Mouse (Mus musculus) CH12.LX (cell line): ENCODE data around the gene Prrt4. TPM values are rescaled to one million over a fixed set of nuclear protein-coding genes. Genes with fewer than 3 reads are reported as not detected.

Source experiments
- DNase-seq: peaks from one replicate; pipeline ENCODE4 v3.0.0-alpha.2; 2013; ENCODE audit errors: extremely low read depth
- H3K27ac ChIP-seq: 2 replicates; pipeline ENCODE4 v1.5.1; 2012; ENCODE audit warnings: low read depth, mild to moderate bottlenecking, control low read depth, moderate library complexity; ENCODE audit not compliant: insufficient read depth
- H3K27me3 ChIP-seq: replicated peaks from 2 replicates; pipeline ENCODE3; 2012; ENCODE audit warnings: inconsistent platforms
- H3K36me3 ChIP-seq, 2 experiments: replicated peaks in 1 of 2; 2 replicates each; pipeline versions ENCODE3 to v1.6.1; 2012; ENCODE audit warnings: inconsistent platforms in 1 of 2, low read length in 1 of 2, mild to moderate bottlenecking in 1 of 2, mixed read lengths in 1 of 2, moderate library complexity in 1 of 2; ENCODE audit not compliant: control insufficient read depth in 1 of 2, insufficient read depth in 1 of 2
- H3K4me1 ChIP-seq, 2 experiments: 2 replicates each; pipeline ENCODE4 v1.6.1; 2012; ENCODE audit warnings: inconsistent platforms in 1 of 2, moderate library complexity in 1 of 2; ENCODE audit not compliant: insufficient read depth in 2 of 2, control insufficient read depth in 1 of 2
- H3K4me2 ChIP-seq: 2 replicates; pipeline ENCODE4 v1.6.1; 2012; ENCODE audit warnings: low read depth, mild to moderate bottlenecking, control low read depth; ENCODE audit not compliant: poor library complexity, insufficient read depth, severe bottlenecking
- H3K4me3 ChIP-seq, 3 experiments: fragments of 150-350 bp in 1 of 3; sonication (generic) in 1 of 3; replicated peaks in 1 of 3; 2 replicates each; pipeline versions ENCODE3 to v1.5.1; 2011 to 2012; ENCODE audit warnings: low read depth in 2 of 3, low read length in 2 of 3, mild to moderate bottlenecking in 2 of 3, moderate library complexity in 2 of 3, control low read depth in 1 of 3, improper control_type of control experiment in 1 of 3, inconsistent platforms in 1 of 3, mixed read lengths in 1 of 3; ENCODE audit not compliant: poor library complexity in 1 of 3
- H3K79me2 ChIP-seq: replicated peaks from 2 replicates; pipeline ENCODE4 v1.6.1; 2012; ENCODE audit warnings: mild to moderate bottlenecking, moderate library complexity; ENCODE audit not compliant: control insufficient read depth, poor library complexity, insufficient read depth, severe bottlenecking; ENCODE audit errors: extremely low read depth
- H3K9ac ChIP-seq: 2 replicates; pipeline ENCODE4 v1.6.1; 2012; ENCODE audit warnings: low read depth, mild to moderate bottlenecking, control low read depth, moderate library complexity; ENCODE audit not compliant: insufficient read depth
- H3K9me3 ChIP-seq: replicated peaks from 2 replicates; pipeline ENCODE3; 2012; ENCODE audit warnings: low read length, inconsistent platforms, mixed read lengths
- BHLHE40 ChIP-seq: IDR thresholded peaks from 2 replicates; pipeline ENCODE4 v1.6.1; 2011; ENCODE audit warnings: mild to moderate bottlenecking, low read depth, low read length, improper control_type of control experiment
- CHD2 ChIP-seq: IDR thresholded peaks from 2 replicates; pipeline ENCODE4 v1.6.1; 2011; ENCODE audit warnings: low read length, improper control_type of control experiment
- CTCF ChIP-seq, 2 experiments: IDR thresholded peaks in 1 of 2; conservative IDR thresholded peaks in 1 of 2; 2 replicates each; pipeline ENCODE4 v1.5.1; 2011 to 2012; ENCODE audit warnings: low read depth in 2 of 2, low read length in 2 of 2, improper control_type of control experiment in 1 of 2, inconsistent platforms in 1 of 2, mild to moderate bottlenecking in 1 of 2, moderate library complexity in 1 of 2
- ELF1 ChIP-seq: IDR thresholded peaks from 2 replicates; pipeline ENCODE4 v1.6.1; 2014; ENCODE audit warnings: low read depth, mild to moderate bottlenecking, inconsistent platforms, low read length, improper control_type of control experiment
- EP300 ChIP-seq: IDR thresholded peaks from 2 replicates; pipeline ENCODE4 v1.6.1; 2011; ENCODE audit warnings: low read length, improper control_type of control experiment
- ETS1 ChIP-seq: conservative IDR thresholded peaks from 2 replicates; pipeline ENCODE4 v1.6.1; 2012; ENCODE audit warnings: low read depth, mild to moderate bottlenecking, inconsistent platforms, low read length, improper control_type of control experiment, moderate library complexity
- HCFC1 ChIP-seq: IDR thresholded peaks from 2 replicates; pipeline ENCODE4 v1.6.1; 2012; ENCODE audit warnings: low read depth, mild to moderate bottlenecking, inconsistent platforms, low read length, improper control_type of control experiment
- MAX ChIP-seq: IDR thresholded peaks from 2 replicates; pipeline ENCODE4 v1.6.1; 2011; ENCODE audit warnings: low read length, improper control_type of control experiment
- NELFE ChIP-seq: IDR thresholded peaks from 2 replicates; pipeline ENCODE4 v1.6.1; 2011; ENCODE audit warnings: low read depth, low read length, improper control_type of control experiment
- PAX5 ChIP-seq: IDR thresholded peaks from 2 replicates; pipeline ENCODE4 v1.6.1; 2012; ENCODE audit warnings: low read length, inconsistent platforms, mixed read lengths
- POLR2A ChIP-seq: IDR thresholded peaks from 2 replicates; pipeline ENCODE4 v1.6.1; 2011; ENCODE audit warnings: low read depth, mild to moderate bottlenecking, improper control_type of control experiment, low read length
- RAD21 ChIP-seq: IDR thresholded peaks from 2 replicates; pipeline ENCODE4 v1.6.1; 2011; ENCODE audit warnings: low read depth, mild to moderate bottlenecking, low read length, improper control_type of control experiment, moderate library complexity
- TBP ChIP-seq: conservative IDR thresholded peaks from 2 replicates; pipeline ENCODE4 v1.6.1; 2011; ENCODE audit warnings: low read depth, low read length, improper control_type of control experiment
- USF2 ChIP-seq: conservative IDR thresholded peaks from 2 replicates; pipeline ENCODE4 v1.6.1; 2011; ENCODE audit warnings: low read depth, low read length, improper control_type of control experiment
- ZMIZ1 ChIP-seq: IDR thresholded peaks from 2 replicates; pipeline ENCODE4 v1.6.1; 2012; ENCODE audit warnings: low read depth, mild to moderate bottlenecking, inconsistent platforms, low read length, improper control_type of control experiment
- dilution Hi-C: fragments of 300-500 bp; cut with MboI; formaldehyde crosslinking; loops from 2 replicates; pipeline ENCODE4 v1.14.3; 2020; ENCODE audit warnings: low sequenced_read_pairs; ENCODE audit not compliant: extremely low pct_unique_long_range_greater_than_20kb, extremely low pct_ligation_motif_present
- in situ Hi-C: fragments of 300-500 bp; cut with MboI; formaldehyde crosslinking; loops from 3 replicates; pipeline ENCODE4 v1.14.3; 2019; ENCODE audit warnings: low sequenced_read_pairs, low pct_ligation_motif_present, low pct_unique_long_range_greater_than_20kb, mixed read lengths
- polyA plus RNA-seq: library from polyadenylated mRNA; unstranded; fragments of >175 nt; gene quantifications from 2 replicates; pipeline ENCODE4 v1.2.1, GENCODE M21; 2012; ENCODE audit warnings: low read depth; ENCODE audit not compliant: insufficient read length
- total RNA-seq, 2 experiments: library from RNA; depleted of rRNA; stranded (reverse); fragments of 300-350 nt in 1 of 2; fragments of >200 nt in 1 of 2; gene quantifications; 2 replicates each; pipeline ENCODE4 v1.2.3; 2012 to 2014

Prrt4 gene
- total and polyA plus RNA-seq, 3 experiments, result not detected

- no peak for DNase-seq
- Histone ChIP-seq H3K27me3 (no peaks in the 10 kb centered on the region), H3K4me3 (no peak overlapping the region), H3K27ac (no peak overlapping the region), H3K4me1 (no peaks in the 10 kb centered on the region), H3K9me3 (no peaks in the 10 kb centered on the region), H3K9ac (no peak overlapping the region), H3K36me3 (peaks cover 56 to 90% of the 10 kb centered on the region in 2 experiments), H3K4me2 (no peak overlapping the region), H3K79me2 (peaks cover 10% of the 10 kb centered on the region)
- TF ChIP-seq TBP (no peak), USF2 (no peak), ETS1 (no peak), ELF1 (no peak)
- dilution Hi-C loops, result no loop called here
- in situ Hi-C loops, result no loop called here
Observed at GRCm38 (mm10) chr6:29156326-29156725, 23.1 kb downstream of the Prrt4 start.

- H3K4me1 ChIP-seq, result no peaks in the 10 kb centered on the region
- H3K79me2 ChIP-seq, result no peaks in the 10 kb centered on the region
- no peak overlapping the region for H3K4me3 ChIP-seq
- TF ChIP-seq MAX (no peak), RAD21 (no peak), NELFE (no peak), EP300 (no peak), PAX5 (no peak), BHLHE40 (no peak), CHD2 (no peak), POLR2A (no peak), HCFC1 (no peak), ZMIZ1 (no peak)
- no peaks in the 10 kb centered on the region for H3K9me3 ChIP-seq
- in situ Hi-C loops, result no loop called here
- H3K36me3 ChIP-seq, result peaks cover 37 to 84% of the 10 kb centered on the region in 2 experiments
- no peaks in the 10 kb centered on the region for H3K27me3 ChIP-seq
- no peak overlapping the region for H3K27ac ChIP-seq
- no peak for DNase-seq
- no peak overlapping the region for H3K9ac ChIP-seq
- no peak overlapping the region for H3K4me2 ChIP-seq
- dilution Hi-C loops, result no loop called here
Observed at GRCm38 (mm10) chr6:29150001-29150400, 29.4 kb downstream of the Prrt4 start.

- Histone ChIP-seq H3K27me3 (no peaks in the 10 kb centered on the region), H3K27ac (no peak overlapping the region)
- in situ Hi-C loops, result loop anchor here (10.0 kb wide), 1 partner anchor 203 kb away; no protein-coding TSS in a partner anchor
- TF ChIP-seq MAX (no peak), CTCF (conservative IDR thresholded peaks at IDR 0.05 in 1 of 2, IDR thresholded peaks at IDR 0.05 in 1 of 2; ENCODE audit: low read depth in 2 of 2, low read length in 2 of 2) (no peak), PAX5 (no peak), ZMIZ1 (no peak)
- TF ChIP-seq, all 38 proteins: peak for 0
- Histone ChIP-seq H3K4me3 (no peak overlapping the region), H3K9ac (no peak overlapping the region), H3K4me2 (no peak overlapping the region), H3K4me1 (no peaks in the 10 kb centered on the region), H3K79me2 (no peaks in the 10 kb centered on the region), H3K9me3 (no peaks in the 10 kb centered on the region), H3K36me3 (peaks cover 36 to 79% of the 10 kb centered on the region in 2 experiments)
- dilution Hi-C loops, result no loop called here
- no peak for DNase-seq
Observed at GRCm38 (mm10) chr6:29147407-29148010, 31.9 kb downstream of the Prrt4 start.
